In the genomic region with DNA sequence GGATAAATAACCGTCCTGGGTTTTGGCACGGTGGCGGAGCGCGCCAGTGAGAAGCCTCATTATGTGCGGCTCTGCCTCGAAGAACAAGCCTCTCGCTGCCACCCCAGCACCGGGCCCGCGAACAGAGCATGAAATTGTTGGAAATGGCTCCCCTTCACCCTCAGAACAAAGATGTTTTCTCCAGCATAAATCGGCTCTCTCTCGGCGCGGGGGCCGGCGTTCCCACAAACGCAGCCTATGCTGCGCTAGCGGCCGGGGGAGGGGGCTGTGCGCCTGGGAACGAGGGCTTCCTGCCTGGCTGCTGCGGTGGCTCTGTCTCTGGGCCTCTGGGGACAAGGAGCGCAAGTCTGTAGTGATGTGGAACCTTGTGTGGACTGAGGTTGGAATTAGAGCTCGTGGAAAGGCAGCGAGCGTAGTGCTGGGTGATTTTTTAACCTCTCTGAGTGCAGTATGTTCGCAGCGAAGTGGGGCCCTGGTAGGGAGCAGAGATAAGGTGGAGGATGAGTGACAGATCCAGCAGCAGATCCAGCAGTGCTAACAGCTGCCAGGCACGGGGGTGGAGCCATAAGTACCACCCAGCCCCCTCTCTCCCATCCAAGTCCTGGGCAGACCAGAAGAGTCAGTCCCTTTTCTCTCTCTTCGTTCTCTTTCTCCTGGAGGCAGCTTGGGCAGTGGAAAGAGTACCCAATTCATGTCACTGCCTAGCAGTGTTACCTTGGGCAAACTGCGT, we compare ENCODE assay signal across 9 mouse cellular contexts.
DNase-seq lines count a peak whose midpoint lies in the region; ATAC-seq and TF ChIP-seq lines count a peak whose summit lies in the region.
"Had no signal": no experiment of that assay in that cellular context is flagged by ENCODE, and none has a peak within 500 bp of the region (broad histone marks: within the 10 kb centered on the region; RNA-seq: fewer than 3 reads in every experiment).

No protein-coding gene starts in this region.

- H3K9ac ChIP-seq in lung, embryonic 14.5 days: peak overlapping the region; percentile 29; the same call in 1 of the 2 replicates
- H3K9ac ChIP-seq: liver, embryonic 14.5 days had no signal

- H3K9me3 ChIP-seq in lung, embryonic 14.5 days (ENCODE audit: low read depth, low read length): no peaks in the 10 kb centered on the region

- H3K4me3 ChIP-seq in lung, embryonic 14.5 days (ENCODE audit: low read depth, low read length): peak overlapping the region; percentile 24; the same call in 1 of the 2 replicates

- no peak overlapping the region for H3K27ac ChIP-seq in lung, embryonic 14.5 days (ENCODE audit: low read depth)
- H3K27ac ChIP-seq: liver, embryonic 14.5 days had no signal

- DNase-seq in lung, embryonic 14.5 days: peak; percentile 41
- no peak for DNase-seq in lung, postnatal 14 days
- DNase-seq in left cerebral cortex, adult 18-20 months (ENCODE audit: low spot score in 2 of 2): peak; percentile 58 to 74
- DNase-seq in neural tube, embryonic 10.5 days (ENCODE audit: extremely low spot score, low spot score): peak; percentile 59
- no peak for DNase-seq in adrenal gland, adult 18-20 months (ENCODE audit: low spot score in 2 of 2)
- DNase-seq in MN1 (ENCODE audit: low spot score): no peak
- DNase-seq in spleen, adult 12 weeks (ENCODE audit: low spot score): no peak

- 5% methylated on average over 33 of the region's 33 CpGs for WGBS in lung, embryonic 14.5 days

- H3K4me1 ChIP-seq in lung, embryonic 14.5 days (ENCODE audit: insufficient read depth): no peaks in the 10 kb centered on the region

- peak; percentile 75 for ATAC-seq in lung, embryonic 14.5 days (ENCODE audit: insufficient read depth)
- peak; percentile 69 for ATAC-seq in frontal cortex, adult (ENCODE audit: low TSS enrichment)

- peak overlapping the region; percentile 64 for H3K4me2 ChIP-seq in lung, embryonic 14.5 days

- peak; percentile 32; the same call in 1 of the 2 replicates for TF ChIP-seq CTCF in lung, embryonic 14.5 days (IDR thresholded peaks at IDR 0.05; ENCODE audit: low read depth)

- no peaks in the 10 kb centered on the region for H3K36me3 ChIP-seq in lung, embryonic 14.5 days (ENCODE audit: insufficient read depth)

- no peaks in the 10 kb centered on the region for H3K27me3 ChIP-seq in lung, embryonic 14.5 days (ENCODE audit: insufficient read depth, low read length)

Comparison
In these comparisons a context has a peak if more than half of its experiments do, and no peak if none do; other contexts are left out.
1. DNase-seq: peak in lung, embryonic 14.5 days (single experiment), left cerebral cortex, adult 18-20 months (2 of 2) and neural tube, embryonic 10.5 days (single experiment); none in lung, postnatal 14 days (single experiment), adrenal gland, adult 18-20 months (0 of 2), MN1 (single experiment) and spleen, adult 12 weeks (single experiment).